Mouse (Mus musculus) bone marrow, adult 2 months (tissue): ENCODE measurements around the gene AC124502.3.

Experiments
- CTCF ChIP-seq: fragments of 200-500 bp; IDR thresholded peaks from 2 replicates; pipeline ENCODE4 v1.5.1; 2011; ENCODE audit warnings: low read length, control low read depth; ENCODE audit not compliant: control insufficient read depth, insufficient read depth
- POLR2A ChIP-seq: fragments of 200-500 bp; IDR thresholded peaks from 2 replicates; pipeline ENCODE4 v1.6.1; 2011; ENCODE audit warnings: low read depth, mild to moderate bottlenecking, control low read depth, low read length, borderline replicate concordance; ENCODE audit not compliant: control insufficient read depth

- no peak for TF ChIP-seq CTCF
- TF ChIP-seq POLR2A: no peak
These were observed 19.4 kb downstream of the AC124502.3 start for GRCm38 (mm10) chr19:5057876-5058775.
